Mouse (Mus musculus) MEL (cell line): ENCODE results near the gene Clip3. TPM values are rescaled to one million over a fixed set of nuclear protein-coding genes. Genes with fewer than 3 reads are reported as not detected.

Experiments used
- DNase-seq: peaks from one replicate; pipeline ENCODE4 v3.0.0; 2011; ENCODE audit warnings: low read depth, low spot score
- H3K27ac ChIP-seq: 2 replicates; pipeline ENCODE4 v1.5.1; 2012; ENCODE audit warnings: low read depth, mild to moderate bottlenecking, control low read depth, low read length, moderate library complexity; ENCODE audit not compliant: control insufficient read depth
- H3K27me3 ChIP-seq, 2 experiments: fragments of 150-350 bp in 1 of 2; sonication (generic) in 1 of 2; 2 replicates each; pipeline ENCODE4 v1.6.1; 2012; ENCODE audit warnings: low read length in 2 of 2, mild to moderate bottlenecking in 2 of 2, improper control_type of control experiment in 1 of 2, moderate library complexity in 1 of 2; ENCODE audit not compliant: insufficient read depth in 2 of 2, control insufficient read depth in 1 of 2
- H3K36me3 ChIP-seq, 2 experiments: 2 replicates each; pipeline ENCODE4 v1.6.1; 2012 to 2014; ENCODE audit warnings: low read length in 2 of 2, improper control_type of control experiment in 1 of 2, inconsistent platforms in 1 of 2, mild to moderate bottlenecking in 1 of 2; ENCODE audit not compliant: insufficient read depth in 2 of 2, control insufficient read depth in 1 of 2
- H3K4me1 ChIP-seq, 2 experiments: fragments of 150-350 bp in 1 of 2; sonication (generic) in 1 of 2; 2 replicates each; pipeline ENCODE4 v1.6.1; 2012; ENCODE audit warnings: low read length in 2 of 2, improper control_type of control experiment in 1 of 2, mild to moderate bottlenecking in 1 of 2; ENCODE audit not compliant: insufficient read depth in 2 of 2, control insufficient read depth in 1 of 2
- H3K4me3 ChIP-seq, 2 experiments: fragments of 150-350 bp in 1 of 2; sonication (generic) in 1 of 2; 2 replicates each; pipeline ENCODE4 v1.5.1; 2012; ENCODE audit warnings: low read depth in 2 of 2, low read length in 2 of 2, mild to moderate bottlenecking in 2 of 2, moderate library complexity in 2 of 2, control low read depth in 1 of 2, improper control_type of control experiment in 1 of 2; ENCODE audit not compliant: control insufficient read depth in 1 of 2, insufficient read depth in 1 of 2
- H3K79me2 ChIP-seq: 2 replicates; pipeline ENCODE4 v1.6.1; 2012; ENCODE audit warnings: mild to moderate bottlenecking, low read length, moderate library complexity; ENCODE audit not compliant: control insufficient read depth, poor library complexity, insufficient read depth
- H3K9ac ChIP-seq: 2 replicates; pipeline ENCODE4 v1.6.1; 2012; ENCODE audit warnings: low read depth, mild to moderate bottlenecking, control low read depth, low read length, moderate library complexity; ENCODE audit not compliant: control insufficient read depth, poor library complexity, severe bottlenecking
- H3K9me3 ChIP-seq: fragments of 150-350 bp; sonication (generic); replicated peaks from 2 replicates; pipeline ENCODE4 v1.6.1; 2012; ENCODE audit warnings: mild to moderate bottlenecking, low read length, improper control_type of control experiment, moderate library complexity; ENCODE audit not compliant: insufficient read depth
- CHD1 ChIP-seq: IDR thresholded peaks from 2 replicates; pipeline ENCODE4 v1.6.1; 2012; ENCODE audit warnings: low read depth, mild to moderate bottlenecking, inconsistent platforms, low read length, improper control_type of control experiment
- CHD2 ChIP-seq: IDR thresholded peaks from 2 replicates; pipeline ENCODE4 v1.6.1; 2011; ENCODE audit warnings: low read length, improper control_type of control experiment
- CTCF ChIP-seq, 3 experiments: IDR thresholded peaks in 2 of 3; conservative IDR thresholded peaks in 1 of 3; 2 replicates each; pipeline ENCODE4 v1.5.1; 2011 to 2012; ENCODE audit warnings: low read length in 3 of 3, low read depth in 2 of 3, mild to moderate bottlenecking in 2 of 3, improper control_type of control experiment in 1 of 3, inconsistent platforms in 1 of 3, mixed read lengths in 1 of 3, moderate library complexity in 1 of 3; ENCODE audit not compliant: control insufficient read depth in 1 of 3, insufficient read depth in 1 of 3, poor library complexity in 1 of 3, severe bottlenecking in 1 of 3
- E2F4 ChIP-seq: IDR thresholded peaks from 2 replicates; pipeline ENCODE4 v1.6.1; 2011; ENCODE audit warnings: low read depth, low read length, improper control_type of control experiment, borderline replicate concordance
- ELF1 ChIP-seq: IDR thresholded peaks from 2 replicates; pipeline ENCODE4 v1.6.1; 2014; ENCODE audit warnings: low read depth, mild to moderate bottlenecking, inconsistent platforms, low read length, improper control_type of control experiment, moderate library complexity
- EP300 ChIP-seq, 2 experiments: IDR thresholded peaks; 2 replicates each; pipeline ENCODE4 v1.6.1; 2011; ENCODE audit warnings: improper control_type of control experiment in 2 of 2, low read length in 2 of 2, low read depth in 1 of 2, mild to moderate bottlenecking in 1 of 2
- ETS1 ChIP-seq: IDR thresholded peaks from 2 replicates; pipeline ENCODE4 v1.6.1; 2012; ENCODE audit warnings: low read depth, mild to moderate bottlenecking, inconsistent platforms, low read length, improper control_type of control experiment, moderate library complexity
- GABPA ChIP-seq: IDR thresholded peaks from 2 replicates; pipeline ENCODE4 v1.6.1; 2012; ENCODE audit warnings: low read depth, mild to moderate bottlenecking, inconsistent platforms, low read length, improper control_type of control experiment, moderate library complexity
- GATA1 ChIP-seq: IDR thresholded peaks from 2 replicates; pipeline ENCODE4 v1.6.1; 2011; ENCODE audit warnings: low read depth, low read length, improper control_type of control experiment
- HCFC1 ChIP-seq: IDR thresholded peaks from 2 replicates; pipeline ENCODE4 v1.6.1; 2012; ENCODE audit warnings: low read depth, mild to moderate bottlenecking, inconsistent platforms, low read length, improper control_type of control experiment, moderate library complexity
- JUND ChIP-seq: IDR thresholded peaks from 2 replicates; pipeline ENCODE4 v1.6.1; 2011; ENCODE audit warnings: low read depth, mild to moderate bottlenecking, improper control_type of control experiment, low read length
- MAFK ChIP-seq: IDR thresholded peaks from 2 replicates; pipeline ENCODE4 v1.6.1; 2011; ENCODE audit warnings: low read depth, mild to moderate bottlenecking, low read length, improper control_type of control experiment, borderline replicate concordance
- MAX ChIP-seq: IDR thresholded peaks from 2 replicates; pipeline ENCODE4 v1.6.1; 2011; ENCODE audit warnings: low read length, improper control_type of control experiment
- MAZ ChIP-seq: IDR thresholded peaks from 2 replicates; pipeline ENCODE4 v1.6.1; 2012; ENCODE audit warnings: low read depth, mild to moderate bottlenecking, inconsistent platforms, low read length, improper control_type of control experiment
- MEF2A ChIP-seq: IDR thresholded peaks from 2 replicates; pipeline ENCODE4 v1.6.1; 2014; ENCODE audit warnings: low read depth, mild to moderate bottlenecking, inconsistent platforms, low read length, improper control_type of control experiment; ENCODE audit not compliant: poor library complexity, insufficient replicate concordance, severe bottlenecking; ENCODE audit errors: extremely low read depth
- MXI1 ChIP-seq: IDR thresholded peaks from 2 replicates; pipeline ENCODE4 v1.6.1; 2011; ENCODE audit warnings: mild to moderate bottlenecking, low read depth, low read length, improper control_type of control experiment
- MYC ChIP-seq: IDR thresholded peaks from 2 replicates; pipeline ENCODE4 v1.6.1; 2011; ENCODE audit warnings: low read depth, mild to moderate bottlenecking, low read length, improper control_type of control experiment, moderate library complexity
- NELFE ChIP-seq: IDR thresholded peaks from 2 replicates; pipeline ENCODE4 v1.6.1; 2011; ENCODE audit warnings: low read depth, low read length, improper control_type of control experiment
- NRF1 ChIP-seq: IDR thresholded peaks from 2 replicates; pipeline ENCODE4 v1.6.1; 2014; ENCODE audit warnings: low read depth, mild to moderate bottlenecking, inconsistent platforms, low read length, improper control_type of control experiment, moderate library complexity; ENCODE audit not compliant: poor library complexity, insufficient read depth, severe bottlenecking
- POLR2A ChIP-seq, 2 experiments: IDR thresholded peaks; 2 replicates each; pipeline ENCODE4 v1.6.1; 2011 to 2012; ENCODE audit warnings: low read length in 2 of 2, mild to moderate bottlenecking in 2 of 2, control low read depth in 1 of 2, improper control_type of control experiment in 1 of 2, low read depth in 1 of 2, moderate library complexity in 1 of 2; ENCODE audit not compliant: control insufficient read depth in 1 of 2, insufficient read depth in 1 of 2, poor library complexity in 1 of 2
- POLR2AphosphoS5 ChIP-seq: IDR thresholded peaks from 2 replicates; pipeline ENCODE4 v1.6.1; 2012; ENCODE audit warnings: low read depth, borderline replicate concordance, mild to moderate bottlenecking, inconsistent platforms, low read length, moderate library complexity, mixed read lengths
- RAD21 ChIP-seq: IDR thresholded peaks from 2 replicates; pipeline ENCODE4 v1.6.1; 2011; ENCODE audit warnings: mild to moderate bottlenecking, low read depth, low read length, improper control_type of control experiment
- RCOR1 ChIP-seq: IDR thresholded peaks from 2 replicates; pipeline ENCODE4 v1.6.1; 2012; ENCODE audit warnings: low read depth, mild to moderate bottlenecking, inconsistent platforms, low read length, improper control_type of control experiment
- SIN3A ChIP-seq: IDR thresholded peaks from 2 replicates; pipeline ENCODE4 v1.6.1; 2012; ENCODE audit warnings: low read length, improper control_type of control experiment, inconsistent platforms
- SMC3 ChIP-seq: IDR thresholded peaks from 2 replicates; pipeline ENCODE4 v1.6.1; 2011; ENCODE audit warnings: low read depth, low read length, improper control_type of control experiment
- TBP ChIP-seq: IDR thresholded peaks from 2 replicates; pipeline ENCODE4 v1.8.0; 2011; ENCODE audit warnings: low read depth, low read length, improper control_type of control experiment
- TCF12 ChIP-seq: IDR thresholded peaks from 2 replicates; pipeline ENCODE4 v1.6.1; 2014; ENCODE audit warnings: low read depth, mild to moderate bottlenecking, inconsistent platforms, low read length, improper control_type of control experiment, moderate library complexity
- UBTF ChIP-seq: IDR thresholded peaks from 2 replicates; pipeline ENCODE4 v1.6.1; 2012; ENCODE audit warnings: low read depth, mild to moderate bottlenecking, inconsistent platforms, low read length, improper control_type of control experiment, moderate library complexity, borderline replicate concordance; ENCODE audit not compliant: insufficient read depth
- ZC3H11A ChIP-seq: IDR thresholded peaks from 2 replicates; pipeline ENCODE4 v1.6.1; 2012; ENCODE audit warnings: low read depth, mild to moderate bottlenecking, inconsistent platforms, low read length, improper control_type of control experiment
- ZKSCAN1 ChIP-seq: IDR thresholded peaks from 2 replicates; pipeline ENCODE4 v1.6.1; 2012; ENCODE audit warnings: low read depth, mild to moderate bottlenecking, inconsistent platforms, low read length, improper control_type of control experiment, moderate library complexity
- ZMIZ1 ChIP-seq: IDR thresholded peaks from 2 replicates; pipeline ENCODE4 v1.6.1; 2012; ENCODE audit warnings: low read depth, mild to moderate bottlenecking, inconsistent platforms, low read length, improper control_type of control experiment, moderate library complexity
- ZNF384 ChIP-seq: IDR thresholded peaks from 2 replicates; pipeline ENCODE4 v1.6.1; 2012; ENCODE audit warnings: low read depth, mild to moderate bottlenecking, inconsistent platforms, low read length, improper control_type of control experiment
- polyA plus RNA-seq, 2 experiments: library from polyadenylated mRNA; stranded (reverse) in 1 of 2; unstranded in 1 of 2; fragments of >175 nt in 1 of 2; fragments of >200 nt in 1 of 2; gene quantifications; 2 replicates each; pipeline versions ENCODE4 v1.2.1 to v1.2.4; 2012; ENCODE audit warnings: low replicate concordance in 2 of 2, low read depth in 1 of 2; ENCODE audit not compliant: insufficient read length in 2 of 2, insufficient read depth in 1 of 2, missing spikeins in 1 of 2
- total RNA-seq: library from RNA; depleted of rRNA; stranded (reverse); fragments of 300-350 nt; gene quantifications from 2 replicates; pipeline ENCODE4 v1.2.3, GENCODE M21; 2012

The Clip3 gene
- total and polyA plus RNA-seq, 3 experiments, result 0.19 TPM; not detected in 2

DNA sequence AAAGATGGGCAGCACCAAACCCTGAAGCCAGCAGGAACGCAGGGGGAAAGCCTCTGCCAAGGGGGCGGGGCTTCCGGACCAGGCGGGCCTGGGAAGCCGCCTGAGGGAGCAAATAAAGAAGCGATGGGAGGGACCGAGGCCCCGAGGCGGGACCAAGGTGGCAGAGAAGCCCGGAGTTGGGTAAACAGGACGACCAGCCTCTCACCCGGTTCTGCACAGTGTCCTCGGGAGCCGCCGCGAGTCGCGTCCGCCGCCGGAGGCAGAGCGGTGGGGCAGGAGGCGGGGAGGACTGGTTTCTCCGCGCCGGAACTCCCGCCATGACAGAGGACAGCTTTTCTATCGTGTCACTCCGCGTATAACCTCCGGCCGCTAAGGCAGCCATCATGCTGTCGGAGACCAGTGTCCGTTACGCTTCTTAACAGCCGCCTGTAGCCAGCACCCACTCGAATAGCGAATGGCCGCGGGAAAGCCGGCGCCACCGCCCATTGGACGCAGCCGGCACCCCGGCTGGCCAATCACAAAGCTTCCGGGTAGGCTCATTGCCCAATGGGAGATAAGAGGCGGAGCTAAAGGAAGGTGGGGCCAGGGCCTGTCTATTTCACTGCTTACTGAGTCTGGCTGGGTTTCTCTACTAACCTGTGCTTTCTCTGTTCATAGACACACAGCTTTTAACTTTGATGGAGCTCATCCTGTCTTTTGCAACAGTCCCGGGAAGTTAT is 11.4 kb upstream of the Clip3 start, which contains the start of the genes Thap8 and Wdr62 (continued):
- peak; percentile 75 for TF ChIP-seq ELF1
- TF ChIP-seq ZKSCAN1, result no peak
- no peak for TF ChIP-seq MAFK
- peak; percentile 74 for TF ChIP-seq ZMIZ1
- TF ChIP-seq MXI1, result peak; percentile 36; the same call in 1 of the 2 replicates
- TF ChIP-seq GATA1, result no peak
- TF ChIP-seq SMC3, result no peak
- TF ChIP-seq CHD2, result peak; percentile 38; the same call in 1 of the 2 replicates
- TF ChIP-seq POLR2AphosphoS5, result no peak
- no peak for TF ChIP-seq EP300 (IDR thresholded peaks at IDR 0.05; ENCODE audit: low read depth in 1 of 2, low read length in 2 of 2)
- TF ChIP-seq ZC3H11A, result no peak
- TF ChIP-seq NELFE, result peak; percentile 87
- peak; percentile 95 for TF ChIP-seq CHD1
- peak; percentile 71 to 79; a peak in 3 of 4 replicates for TF ChIP-seq POLR2A (IDR thresholded peaks at IDR 0.05; ENCODE audit: control insufficient read depth in 1 of 2, insufficient read depth in 1 of 2, low read depth in 1 of 2, low read length in 2 of 2, poor library complexity in 1 of 2)
- TF ChIP-seq RAD21, result no peak
- no peak for TF ChIP-seq GABPA
- no peak for TF ChIP-seq CTCF (IDR thresholded peaks at IDR 0.05 in 2 of 3, conservative IDR thresholded peaks at IDR 0.05 in 1 of 3; ENCODE audit: control insufficient read depth in 1 of 3, insufficient read depth in 1 of 3, low read depth in 2 of 3, low read length in 3 of 3, poor library complexity in 1 of 3, severe bottlenecking in 1 of 3)
- TF ChIP-seq NRF1, result 0 out of 2 replicates have a peak, but pooled peaks have one; percentile 15
- 0 out of 2 replicates have a peak, but pooled peaks have one; percentile 7 for TF ChIP-seq TCF12

DNA sequence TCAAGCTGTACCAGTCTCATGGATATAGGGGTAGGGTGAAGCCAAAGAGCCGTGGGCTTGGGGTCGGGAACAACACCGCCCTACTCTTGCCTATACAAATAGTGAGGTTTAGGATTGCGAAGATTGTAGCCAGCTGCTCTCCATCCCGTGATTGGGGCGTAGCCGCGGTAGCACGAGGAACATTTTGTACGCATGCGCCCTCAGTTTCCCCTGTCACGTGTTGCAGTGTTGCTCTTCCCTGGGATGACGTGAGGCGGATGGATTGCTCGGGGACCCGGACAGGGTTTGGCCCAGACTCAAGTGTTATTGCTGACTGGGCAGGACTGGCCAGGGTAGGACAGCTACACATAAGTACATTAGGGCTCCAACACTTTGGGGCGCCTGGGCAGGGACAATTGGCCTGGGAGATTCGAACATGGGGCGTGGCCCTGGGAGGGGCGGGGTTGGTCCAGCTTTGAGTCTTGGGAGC is 10.8 kb upstream of the Clip3 start:
- no peaks in the 10 kb centered on the region for H3K9me3 ChIP-seq
- peak; percentile 94 for DNase-seq
- H3K27ac ChIP-seq, result peak overlapping the region; percentile 96
- H3K4me3 ChIP-seq, result peak overlapping the region; percentile 71 to 80
- no peaks in the 10 kb centered on the region for H3K27me3 ChIP-seq
- H3K9ac ChIP-seq, result peak overlapping the region; percentile 71
- peaks cover 10% of the 10 kb centered on the region for H3K79me2 ChIP-seq
- H3K4me1 ChIP-seq, result peaks cover 0 to 8% of the 10 kb centered on the region in 2 experiments; a peak in 1 of 4 replicates
- H3K36me3 ChIP-seq, result peaks cover 0 to 11% of the 10 kb centered on the region in 2 experiments; a peak in 2 of 4 replicates
- no peak for TF ChIP-seq POLR2AphosphoS5
- TF ChIP-seq RCOR1, result no peak
- no peak for TF ChIP-seq TBP
- TF ChIP-seq E2F4, result no peak
- no peak for TF ChIP-seq GATA1
- TF ChIP-seq UBTF, result no peak
- no peak for TF ChIP-seq ZKSCAN1
- no peak for TF ChIP-seq JUND
- TF ChIP-seq ETS1, result no peak; the same call in none of the 2 replicates
- no peak for TF ChIP-seq MEF2A
- TF ChIP-seq SIN3A, result peak; percentile 23
- peak; percentile 99 for TF ChIP-seq MAX
- TF ChIP-seq HCFC1, result no peak
- TF ChIP-seq ZNF384, result no peak
- no peak for TF ChIP-seq MAZ
- TF ChIP-seq CTCF (IDR thresholded peaks at IDR 0.05 in 2 of 3, conservative IDR thresholded peaks at IDR 0.05 in 1 of 3; ENCODE audit: control insufficient read depth in 1 of 3, insufficient read depth in 1 of 3, low read depth in 2 of 3, low read length in 3 of 3, poor library complexity in 1 of 3, severe bottlenecking in 1 of 3), result no peak
- TF ChIP-seq MXI1, result peak; percentile 83; the same call in 1 of the 2 replicates
- TF ChIP-seq CHD1, result no peak; the same call in 1 of the 2 replicates
- TF ChIP-seq MYC, result peak; percentile 79
- no peak; the same call in 1 of the 2 replicates for TF ChIP-seq CHD2
